In the genomic region with DNA sequence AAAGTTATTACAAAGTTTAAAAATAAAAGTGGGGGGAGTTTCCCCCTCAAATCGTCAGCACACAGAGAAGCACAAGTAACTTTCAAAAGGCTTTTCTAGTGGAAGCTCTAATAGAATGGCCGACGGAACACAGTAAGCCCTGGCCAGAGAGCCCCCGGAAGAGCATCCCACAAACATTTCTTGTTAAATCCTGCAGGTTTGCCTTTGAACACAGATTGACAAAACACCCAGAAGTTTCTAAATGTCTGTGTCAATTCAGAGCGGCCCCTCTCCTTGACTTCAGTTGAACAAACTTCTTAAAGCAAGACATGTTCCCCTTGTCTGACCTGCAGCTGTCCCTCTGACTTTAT, we compare ENCODE assay signal across 9 mouse cellular contexts. TPM values are rescaled to one million over a fixed set of nuclear protein-coding genes. Genes with fewer than 3 reads are reported as not detected.
DNase-seq lines count a peak whose midpoint lies in the region; ATAC-seq and TF ChIP-seq lines count a peak whose summit lies in the region.
"Had no signal": no experiment of that assay in that cellular context is flagged by ENCODE, and none has a peak within 500 bp of the region (broad histone marks: within the 10 kb centered on the region; RNA-seq: fewer than 3 reads in every experiment).

No protein-coding gene starts in this region.

- H3K4me1 ChIP-seq in liver, adult 2 months (ENCODE audit: control insufficient read depth, insufficient read depth, low read length), result 0 out of 2 replicates have a peak, but pooled peaks cover 5% of the 10 kb centered on the region
- H3K4me1 ChIP-seq in forebrain, embryonic 10.5 days, result peaks cover 83% of the 10 kb centered on the region
- H3K4me1 ChIP-seq in intestine, embryonic 15.5 days (replicated peaks), result no peaks in the 10 kb centered on the region
- peaks cover 32% of the 10 kb centered on the region for H3K4me1 ChIP-seq in neural tube, embryonic 12.5 days

- H3K9me3 ChIP-seq in forebrain, embryonic 10.5 days, result no peaks in the 10 kb centered on the region
- H3K9me3 ChIP-seq in intestine, embryonic 15.5 days, result no peaks in the 10 kb centered on the region
- H3K9me3 ChIP-seq in neural tube, embryonic 12.5 days, result no peaks in the 10 kb centered on the region

- no peak for TF ChIP-seq POLR2A in liver, adult 2 months (IDR thresholded peaks at IDR 0.05; ENCODE audit: extremely low read depth, insufficient read depth, low read length)

- no peak overlapping the region; the same call in 1 of the 2 replicates for H3K9ac ChIP-seq in liver, adult 2 months (ENCODE audit: low read depth, low read length)
- peak overlapping the region; percentile 74 for H3K9ac ChIP-seq in intestine, embryonic 15.5 days
- peak overlapping the region; percentile 100 for H3K9ac ChIP-seq in neural tube, embryonic 12.5 days

- 36% methylated on average over 5 of the region's 5 CpGs for WGBS in liver, adult 2 months
- WGBS in forebrain, embryonic 10.5 days, result 0% methylated on average over 5 of the region's 5 CpGs
- 5% methylated on average over 5 of the region's 5 CpGs for WGBS in intestine, embryonic 15.5 days
- WGBS in neural tube, embryonic 12.5 days, result 1% methylated on average over 5 of the region's 5 CpGs

- no peak for ATAC-seq in intestine, embryonic 15.5 days
- ATAC-seq in neural tube, embryonic 12.5 days (ENCODE audit: low FRiP score, low read depth), result no peak
- ATAC-seq: Patski had no signal

- 0 out of 2 replicates have a peak, but pooled peaks cover 5% of the 10 kb centered on the region for H3K79me2 ChIP-seq in liver, adult 2 months (ENCODE audit: control insufficient read depth, insufficient read depth, low read length)

- H3K36me3 ChIP-seq in liver, adult 2 months (ENCODE audit: control insufficient read depth, insufficient read depth, low read length), result peaks cover 8% of the 10 kb centered on the region; the same call in 1 of the 2 replicates
- H3K36me3 ChIP-seq in forebrain, embryonic 10.5 days (replicated peaks), result no peaks in the 10 kb centered on the region
- H3K36me3 ChIP-seq in intestine, embryonic 15.5 days, result no peaks in the 10 kb centered on the region
- H3K36me3 ChIP-seq in neural tube, embryonic 12.5 days, result peaks cover 17% of the 10 kb centered on the region; the same call in 1 of the 2 replicates

- DNase-seq in liver, adult 2 months (ENCODE audit: extremely low read depth, low read depth, low spot score), result no peak
- DNase-seq in liver, result no peak
- DNase-seq in forebrain, embryonic 10.5 days (ENCODE audit: extremely low spot score, low spot score), result no peak
- no peak for DNase-seq in gastrocnemius, adult 8-10 months (ENCODE audit: low spot score in 2 of 2)
- DNase-seq in thymus, postnatal 25 days, result no peak
- no peak for DNase-seq in kidney, postnatal 4 days

- H3K4me2 ChIP-seq in intestine, embryonic 15.5 days (replicated peaks), result peak overlapping the region; percentile 80
- H3K4me2 ChIP-seq in neural tube, embryonic 12.5 days (replicated peaks), result peak overlapping the region; percentile 92

- H3K4me3 ChIP-seq in liver, adult 2 months (ENCODE audit: insufficient read depth, low read depth, low read length), result peak overlapping the region; percentile 44; the same call in 1 of the 2 replicates
- H3K4me3 ChIP-seq in forebrain, embryonic 10.5 days, result peak overlapping the region; percentile 64
- H3K4me3 ChIP-seq in intestine, embryonic 15.5 days (replicated peaks), result peak overlapping the region; percentile 70
- H3K4me3 ChIP-seq in neural tube, embryonic 12.5 days, result peak overlapping the region; percentile 77

- H3K27me3 ChIP-seq in liver, adult 2 months (ENCODE audit: control insufficient read depth, insufficient read depth, low read length), result no peaks in the 10 kb centered on the region
- peaks cover 73% of the 10 kb centered on the region for H3K27me3 ChIP-seq in forebrain, embryonic 10.5 days (ENCODE audit: poor library complexity, severe bottlenecking)
- no peaks in the 10 kb centered on the region for H3K27me3 ChIP-seq in intestine, embryonic 15.5 days (replicated peaks)
- no peaks in the 10 kb centered on the region for H3K27me3 ChIP-seq in neural tube, embryonic 12.5 days (replicated peaks)
- H3K27me3 ChIP-seq: Patski had no signal

- TF ChIP-seq CTCF in liver, adult 2 months (IDR thresholded peaks at IDR 0.05; ENCODE audit: low read depth, low read length), result no peak

- no peak overlapping the region for H3K27ac ChIP-seq in liver, adult 2 months (replicated peaks; ENCODE audit: insufficient read depth, low read depth, low read length)
- peak overlapping the region; percentile 96 for H3K27ac ChIP-seq in forebrain, embryonic 10.5 days
- H3K27ac ChIP-seq in intestine, embryonic 15.5 days, result peak overlapping the region; percentile 78
- H3K27ac ChIP-seq in neural tube, embryonic 12.5 days, result peak overlapping the region; percentile 90

RNA-seq across cellular contexts. Expression of gene Meis1, which starts 3.4 kb away (rescaled TPM):
- total RNA-seq in liver, adult 2 months (2014; rRNA removed), result 4.8 and 6.1 TPM in 2 replicates
- 2.0 and 2.5 TPM in 2 replicates for polyA plus RNA-seq in liver, adult 2 months (2012; rRNA removed)
- 36.1 and 39.6 TPM in 2 replicates for polyA plus RNA-seq in forebrain, embryonic 10.5 days (2016; fragmentation: Nextera tagmentation; extraction: Ambion mirVana)
- 106 and 112 TPM in 2 replicates for polyA plus RNA-seq in intestine, embryonic 15.5 days (2015; fragmentation: Nextera tagmentation; extraction: Ambion mirVana)
- polyA plus RNA-seq in neural tube, embryonic 12.5 days (2016; fragmentation: Nextera tagmentation; extraction: Ambion mirVana), result 188 and 191 TPM in 2 replicates
- 1 to 10 TPM; 3.3 to 4.6 (median 3.7) TPM for total RNA-seq in gastrocnemius, adult 8-10 months (2022)

Comparison
In these comparisons a context has a peak if more than half of its experiments do, and no peak if none do; other contexts are left out.
1. RNA of gene Meis1, which starts 3.4 kb away (polyA plus RNA-seq): 188 to 191 TPM in neural tube, embryonic 12.5 days, 106 to 112 TPM in intestine, embryonic 15.5 days and 36.1 to 39.6 TPM in forebrain, embryonic 10.5 days; 2.0 to 2.5 TPM in liver, adult 2 months; every median in the first group is over 10 times any median in the second.
2. Peak in every context shown above with its lines, with median percentiles within 50 percentile points of each other: H3K4me3 ChIP-seq.